7 mouse cellular contexts compared by ENCODE assay signal in the genomic region with DNA sequence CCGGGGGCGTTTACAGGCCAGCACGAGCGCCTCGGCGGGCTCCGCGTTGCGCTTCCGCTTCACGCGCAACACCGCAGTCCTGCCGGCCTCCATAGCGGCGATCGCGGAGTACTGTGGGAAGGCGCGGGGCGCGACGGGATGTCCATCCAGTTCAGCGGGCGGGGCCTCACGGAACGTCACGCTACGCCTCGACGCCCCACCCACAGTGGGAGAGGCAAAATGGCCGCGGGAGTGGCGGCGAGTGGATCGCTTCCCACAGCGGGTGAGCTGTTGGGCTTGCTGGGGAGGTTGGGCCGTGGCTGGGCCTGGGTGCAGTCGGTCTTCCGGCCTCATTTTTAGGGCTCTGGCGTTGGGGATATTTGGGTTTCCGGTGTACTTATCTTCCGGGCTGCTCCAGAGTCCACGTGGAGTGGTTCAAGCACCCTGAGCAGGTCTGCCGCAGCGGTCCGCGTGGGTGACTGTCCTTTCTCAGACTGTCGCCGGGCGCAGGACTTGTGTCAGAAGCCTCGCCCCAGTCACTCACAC. TPM values are rescaled to one million over a fixed set of nuclear protein-coding genes. Genes with fewer than 3 reads are reported as not detected.
DNase-seq lines count a peak whose midpoint lies in the region; ATAC-seq lines count a peak whose summit lies in the region.

A gene (minus strand): TSS at position 115 of the 525 bp plus-strand sequence.
A gene (plus strand): TSS at position 116 of the 525 bp plus-strand sequence.

- H3K4me3 ChIP-seq in embryonic facial prominence, embryonic 10.5 days, result peak within 1 kb of the TSS; percentile 95
- H3K4me3 ChIP-seq in limb, embryonic 11.5 days (ENCODE audit: low read depth, low read length), result peak within 1 kb of the TSS; percentile 89
- H3K4me3 ChIP-seq in midbrain, embryonic 14.5 days (replicated peaks; ENCODE audit: low read depth, low read length), result peak within 1 kb of the TSS; percentile 88

- peaks cover 69% of the 10 kb centered on the region for H3K36me3 ChIP-seq in embryonic facial prominence, embryonic 10.5 days (replicated peaks)
- peaks cover 13% of the 10 kb centered on the region for H3K36me3 ChIP-seq in limb, embryonic 11.5 days (ENCODE audit: control insufficient read depth, insufficient read depth, low read length)
- peaks cover 39% of the 10 kb centered on the region for H3K36me3 ChIP-seq in midbrain, embryonic 14.5 days (ENCODE audit: control insufficient read depth, insufficient read depth, low read length)

- peak; percentile 97 for DNase-seq in adrenal gland, postnatal 10 days
- peak; percentile 95 for DNase-seq in embryonic facial prominence, embryonic 10.5 days (ENCODE audit: low spot score)
- peak; percentile 97 for DNase-seq in kidney, adult 18-20 months
- peak; percentile 95 for DNase-seq in limb, embryonic 11.5 days (ENCODE audit: low spot score)
- peak; percentile 99 for DNase-seq in midbrain, embryonic 14.5 days
- peak; percentile 89 to 95 for DNase-seq in spleen, adult 18-20 months

- H3K4me1 ChIP-seq in embryonic facial prominence, embryonic 10.5 days, result peaks cover 15% of the 10 kb centered on the region
- H3K4me1 ChIP-seq in limb, embryonic 11.5 days (ENCODE audit: control insufficient read depth, insufficient read depth, low read length), result peaks cover 10% of the 10 kb centered on the region; the same call in 1 of the 2 replicates
- H3K4me1 ChIP-seq in midbrain, embryonic 14.5 days (ENCODE audit: control insufficient read depth, insufficient read depth, low read length), result peaks cover 17% of the 10 kb centered on the region

- no peaks in the 10 kb centered on the region for H3K27me3 ChIP-seq in embryonic facial prominence, embryonic 10.5 days (replicated peaks; ENCODE audit: low read depth, poor library complexity, severe bottlenecking)
- H3K27me3 ChIP-seq in limb, embryonic 11.5 days (ENCODE audit: control insufficient read depth, insufficient read depth, low read length), result no peaks in the 10 kb centered on the region
- no peaks in the 10 kb centered on the region for H3K27me3 ChIP-seq in midbrain, embryonic 14.5 days (ENCODE audit: control insufficient read depth, insufficient read depth, low read length)

- WGBS in embryonic facial prominence, embryonic 10.5 days, result under 1% methylated on average over 52 of the region's 52 CpGs
- WGBS in limb, embryonic 11.5 days, result under 1% methylated on average over 52 of the region's 52 CpGs
- WGBS in midbrain, embryonic 14.5 days, result 0% methylated on average over 52 of the region's 52 CpGs

- peak; percentile 97 for ATAC-seq in granulocyte monocyte progenitor cell, adult 5-6 weeks (replicated peaks; ENCODE audit: poor library complexity, severe bottlenecking)
- peak; percentile 97 for ATAC-seq in limb, embryonic 11.5 days (ENCODE audit: insufficient number of reproducible peaks, low FRiP score, low TSS enrichment, low read depth)
- peak; percentile 98 for ATAC-seq in midbrain, embryonic 14.5 days (ENCODE audit: low FRiP score, low TSS enrichment)

- peak within 1 kb of the TSS; percentile 76 for H3K4me2 ChIP-seq in limb, embryonic 11.5 days (ENCODE audit: low read depth, severe bottlenecking)
- peak within 1 kb of the TSS; percentile 87 for H3K4me2 ChIP-seq in midbrain, embryonic 14.5 days (ENCODE audit: low read length)

- peak within 1 kb of the TSS; percentile 93 for H3K27ac ChIP-seq in embryonic facial prominence, embryonic 10.5 days (replicated peaks)
- peak within 1 kb of the TSS; percentile 81 for H3K27ac ChIP-seq in limb, embryonic 11.5 days (replicated peaks; ENCODE audit: low read depth, low read length)
- peak within 1 kb of the TSS; percentile 93 for H3K27ac ChIP-seq in midbrain, embryonic 14.5 days (replicated peaks; ENCODE audit: low read depth, low read length)

- peak within 1 kb of the TSS; percentile 91 for H3K9ac ChIP-seq in limb, embryonic 11.5 days (ENCODE audit: low read length)
- peak within 1 kb of the TSS; percentile 86 for H3K9ac ChIP-seq in midbrain, embryonic 14.5 days (replicated peaks; ENCODE audit: low read length)

- no peaks in the 10 kb centered on the region for H3K9me3 ChIP-seq in embryonic facial prominence, embryonic 10.5 days
- no peaks in the 10 kb centered on the region for H3K9me3 ChIP-seq in limb, embryonic 11.5 days (ENCODE audit: control insufficient read depth, low read length)
- no peaks in the 10 kb centered on the region for H3K9me3 ChIP-seq in midbrain, embryonic 14.5 days (ENCODE audit: control insufficient read depth, low read length)

RNA-seq across cellular contexts. Expression of the first gene that starts in this region (rescaled TPM):
- total RNA-seq in adrenal gland, postnatal 10 days (2021), result 10 to 100 TPM; 21.9 to 26.4 TPM
- 37.5 and 39.7 TPM in 2 replicates for polyA plus RNA-seq in embryonic facial prominence, embryonic 10.5 days (2016; fragmentation: Nextera tagmentation; extraction: Ambion mirVana)
- 35.9 and 45.8 TPM in 2 replicates for total RNA-seq in granulocyte monocyte progenitor cell, adult 5-6 weeks (2014; fragmentation: Nextera tagmentation)
- total RNA-seq in granulocyte monocyte progenitor cell, adult 5-6 weeks (2017), result 36.2 and 37.2 TPM in 2 replicates
- 50.8 and 52.9 TPM in 2 replicates for polyA plus RNA-seq in limb, embryonic 11.5 days (2014; fragmentation: Nextera tagmentation; extraction: Ambion mirVana)
- 32.3 and 32.9 TPM in 2 replicates for polyA plus RNA-seq in midbrain, embryonic 14.5 days (2014; fragmentation: Nextera tagmentation; extraction: Ambion mirVana)

RNA-seq across cellular contexts. Expression of the second gene that starts in this region (rescaled TPM):
- total RNA-seq in adrenal gland, postnatal 10 days (2021), result 10 to 100 TPM; 24.1 to 31.3 TPM
- polyA plus RNA-seq in embryonic facial prominence, embryonic 10.5 days (2016; fragmentation: Nextera tagmentation; extraction: Ambion mirVana), result 75.8 and 80.6 TPM in 2 replicates
- total RNA-seq in granulocyte monocyte progenitor cell, adult 5-6 weeks (2014; fragmentation: Nextera tagmentation), result 22.9 and 31.2 TPM in 2 replicates
- total RNA-seq in granulocyte monocyte progenitor cell, adult 5-6 weeks (2017), result 46.4 and 66.3 TPM in 2 replicates
- polyA plus RNA-seq in limb, embryonic 11.5 days (2014; fragmentation: Nextera tagmentation; extraction: Ambion mirVana), result 61.7 and 61.8 TPM in 2 replicates
- polyA plus RNA-seq in midbrain, embryonic 14.5 days (2014; fragmentation: Nextera tagmentation; extraction: Ambion mirVana), result 52.1 and 56.5 TPM in 2 replicates

Comparison
In these comparisons a context has a peak if more than half of its experiments do, and no peak if none do; other contexts are left out.
1. Peak in every context shown above with its lines: DNase-seq, ATAC-seq, H3K4me3 ChIP-seq and H3K27ac ChIP-seq.